Mouse (Mus musculus) adrenal gland, postnatal 36 days (tissue): ENCODE data around the gene Tada1. TPM values are rescaled to one million over a fixed set of nuclear protein-coding genes. Genes with fewer than 3 reads are reported as not detected.

Experiments used
- DNase-seq, 2 experiments: peaks; one replicate each; pipeline ENCODE4 v3.0.0; 2021; ENCODE audit warnings: mixed read lengths in 1 of 2
- total RNA-seq, 2 experiments: library from RNA; stranded (reverse); gene quantifications; 2 replicates each; pipeline ENCODE4 v1.2.3; 2021

Gene Tada1
- total RNA-seq, 2 experiments from 2014 or later: 17.5 to 20.3 TPM

- DNase-seq: no peak
These were observed 5.7 kb downstream of the Tada1 start for GRCm38 (mm10) chr1:166384614-166385013.

- no peak for DNase-seq
These were observed 6.5 kb downstream of the Tada1 start for GRCm38 (mm10) chr1:166385431-166385830.

- no peak for DNase-seq
These were observed 9.6 kb downstream of the Tada1 start for GRCm38 (mm10) chr1:166388511-166388910.

- no peak for DNase-seq
These were observed 10.7 kb downstream of the Tada1 start for GRCm38 (mm10) chr1:166389406-166390125.

GRCm38 (mm10) chr1:166391671-166392070, 12.8 kb downstream of the Tada1 start:
- no peak for DNase-seq

GRCm38 (mm10) chr1:166394770-166395169, 15.9 kb downstream of the Tada1 start:
- no peak for DNase-seq

DNA sequence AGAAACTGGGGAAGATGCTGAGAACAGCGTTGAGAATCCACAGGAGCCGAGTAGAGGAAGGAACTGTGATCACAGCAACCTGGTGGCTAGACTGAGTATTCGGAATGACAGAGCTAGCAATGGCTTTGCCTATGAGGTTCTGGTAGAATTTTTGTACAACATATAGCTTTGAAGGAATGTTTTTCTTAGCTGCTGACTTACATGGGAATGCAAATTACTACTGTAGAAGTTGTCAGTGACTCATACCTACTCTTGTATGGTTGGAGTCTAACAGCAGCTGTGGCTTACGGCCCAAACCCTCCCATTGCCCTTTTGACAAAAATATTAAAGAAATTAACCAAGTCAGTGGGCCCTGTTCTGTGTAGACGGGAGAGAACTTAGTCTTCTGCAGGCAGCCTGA, 16.8 kb downstream of the Tada1 start:
- DNase-seq: no peak

DNA sequence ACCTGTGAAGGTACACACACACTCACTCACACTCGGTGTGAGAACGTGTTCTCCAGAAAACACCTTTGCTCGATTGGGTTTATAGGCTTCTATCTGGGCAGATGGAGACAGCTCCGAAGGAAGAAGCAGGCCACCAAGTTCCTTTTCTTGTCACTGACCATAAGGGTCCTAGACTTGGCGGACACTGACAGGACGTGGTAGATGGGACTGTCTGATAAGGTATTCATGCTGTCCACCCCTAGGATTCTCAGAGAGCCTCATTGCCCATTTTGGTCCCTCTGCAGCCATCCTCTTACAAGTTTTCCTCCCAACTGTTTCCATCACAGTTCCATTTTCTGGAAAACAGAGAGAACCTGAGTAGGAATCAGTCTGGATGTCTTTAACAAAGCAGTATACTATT, 17.5 kb downstream of the Tada1 start:
- no peak for DNase-seq

GRCm38 (mm10) chr1:166401455-166401854, 22.6 kb downstream of the Tada1 start:
- no peak for DNase-seq

DNA sequence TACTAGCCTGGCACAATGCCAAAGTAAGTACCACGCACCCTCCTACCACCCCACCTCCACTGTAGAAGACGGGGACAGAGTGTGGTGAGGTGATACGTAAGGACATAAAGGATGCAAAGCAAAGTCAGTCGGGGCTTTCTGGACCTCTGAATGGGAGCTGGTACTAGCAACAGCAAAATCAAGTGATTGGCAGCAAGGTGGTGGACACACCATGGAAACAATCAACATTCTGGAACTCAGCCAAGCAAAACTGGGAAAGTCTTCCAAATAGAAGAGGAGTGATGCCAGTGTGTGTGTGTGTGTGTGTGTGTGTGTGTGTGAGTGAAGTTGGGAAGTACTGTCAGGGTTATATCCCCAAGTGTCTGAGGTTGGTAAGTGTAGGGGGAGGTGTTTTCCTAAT, 23.1 kb downstream of the Tada1 start:
- no peak for DNase-seq

GRCm38 (mm10) chr1:166403846-166404245, 24.9 kb downstream of the Tada1 start:
- peak; percentile 46 to 62 for DNase-seq

DNA sequence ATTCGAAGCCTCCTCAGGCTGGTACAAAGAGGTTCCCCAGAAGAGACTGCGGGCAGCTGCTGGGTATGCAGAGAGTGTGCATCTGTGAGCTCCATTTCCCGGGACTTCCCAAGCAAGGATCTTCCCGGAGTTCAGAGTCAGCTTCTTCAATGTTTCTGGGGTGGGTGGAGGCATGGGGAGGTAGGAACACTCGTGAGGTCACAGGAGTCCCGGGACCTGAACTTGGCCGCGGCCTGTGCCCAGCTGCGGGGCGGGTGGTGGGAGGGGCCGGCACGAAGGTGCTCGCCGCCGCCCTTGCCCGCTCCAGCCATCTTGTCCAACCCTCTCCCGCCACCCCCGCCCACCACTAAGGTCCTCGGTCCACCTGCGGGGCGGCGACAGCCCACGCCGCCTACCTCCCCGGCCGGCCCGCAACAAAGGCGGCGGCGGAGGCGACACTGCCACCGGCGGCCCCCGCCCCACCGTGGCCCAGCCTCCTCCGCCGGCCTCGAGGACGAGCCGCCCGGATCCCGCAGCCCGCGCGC, 30.3 kb downstream of the Tada1 start:
- DNase-seq: peak; percentile 54 to 69

DNA sequence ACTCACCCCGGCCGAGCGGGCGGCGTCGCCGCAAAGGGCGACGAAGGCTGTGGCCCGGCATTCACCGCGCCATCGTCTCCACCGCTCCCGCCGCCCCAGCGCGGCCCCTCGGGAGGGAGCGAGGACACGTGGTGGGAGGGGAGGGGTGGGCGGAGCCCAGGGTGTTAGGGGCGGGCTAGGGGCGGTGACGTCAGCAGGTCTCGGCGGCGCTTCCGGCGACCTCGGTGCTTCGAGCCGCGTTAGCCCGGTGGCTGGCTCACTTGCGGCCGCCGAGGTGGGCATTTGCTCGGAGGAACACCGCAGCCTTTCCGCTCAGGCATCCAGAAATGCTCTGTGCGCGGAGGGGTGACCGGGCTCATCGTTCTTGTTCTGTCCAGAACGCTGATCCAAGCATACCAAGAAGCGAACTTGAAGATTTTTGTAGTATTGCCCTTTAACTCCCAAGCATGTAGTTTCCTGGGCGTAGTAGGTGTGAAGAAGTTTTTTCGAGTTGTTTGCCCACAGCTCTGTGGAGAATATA, 30.9 kb downstream of the Tada1 start, which contains the start of gene Pogk:
Pogk (minus strand) TSS at position 163 of the 520 bp plus-strand sequence.
- peak; percentile 85 to 89 for DNase-seq

- DNase-seq: no peak
These were observed 32.6 kb downstream of the Tada1 start for GRCm38 (mm10) chr1:166411541-166411940.

GRCm38 (mm10) chr1:166412266-166412665, 33.4 kb downstream of the Tada1 start:
- DNase-seq: no peak

DNA sequence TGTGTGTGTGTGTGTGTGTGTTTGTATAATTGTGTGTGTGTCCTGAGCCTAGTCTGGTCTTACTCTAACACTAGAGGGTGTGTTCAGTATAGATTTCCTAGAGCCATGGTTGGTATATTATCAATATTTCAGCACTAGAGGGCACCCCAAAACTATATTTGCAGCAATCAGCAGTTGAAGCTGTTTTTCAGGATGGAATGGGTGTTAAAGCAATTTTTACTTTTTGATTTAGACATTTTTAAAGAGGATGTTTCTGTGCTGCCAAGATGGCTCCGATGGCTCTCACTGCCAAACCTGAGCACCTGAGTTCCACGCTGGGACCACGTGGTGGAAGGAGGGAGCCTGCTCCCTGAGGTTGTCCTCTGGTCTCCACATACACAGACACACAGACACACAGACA, 50.2 kb downstream of the Tada1 start:
- DNase-seq: no peak

DNA sequence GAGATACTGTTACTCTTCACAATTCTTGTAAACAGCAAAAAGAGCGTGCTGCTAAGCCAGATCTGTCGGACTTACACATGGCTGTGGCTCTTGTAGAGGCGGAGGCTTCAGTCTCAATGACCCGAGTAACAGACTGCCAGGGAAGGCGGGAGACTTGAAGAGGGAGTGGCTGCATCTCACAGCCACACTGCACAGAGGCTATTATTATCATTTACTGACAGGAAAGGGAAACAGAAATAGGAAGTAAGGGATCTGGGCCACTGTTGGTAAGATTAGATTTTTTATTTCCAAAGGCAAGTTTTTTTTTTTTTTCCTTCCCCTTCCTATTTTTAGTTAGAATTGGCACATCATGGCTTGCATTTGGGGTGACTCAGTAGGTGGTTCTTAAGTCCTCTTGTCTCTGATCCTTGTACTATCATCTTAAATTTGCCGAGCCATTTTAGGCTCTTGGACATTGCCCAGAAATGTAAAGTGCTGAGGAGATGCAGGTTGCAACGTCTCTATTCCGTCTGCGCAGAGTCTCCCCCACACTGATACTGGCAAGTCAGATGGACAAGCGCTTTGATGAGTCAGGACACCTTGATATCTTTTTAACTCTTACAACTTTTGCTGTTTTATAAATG, 51.0 kb downstream of the Tada1 start:
- DNase-seq: peak in 1 of 2 experiments; percentile 4

DNA sequence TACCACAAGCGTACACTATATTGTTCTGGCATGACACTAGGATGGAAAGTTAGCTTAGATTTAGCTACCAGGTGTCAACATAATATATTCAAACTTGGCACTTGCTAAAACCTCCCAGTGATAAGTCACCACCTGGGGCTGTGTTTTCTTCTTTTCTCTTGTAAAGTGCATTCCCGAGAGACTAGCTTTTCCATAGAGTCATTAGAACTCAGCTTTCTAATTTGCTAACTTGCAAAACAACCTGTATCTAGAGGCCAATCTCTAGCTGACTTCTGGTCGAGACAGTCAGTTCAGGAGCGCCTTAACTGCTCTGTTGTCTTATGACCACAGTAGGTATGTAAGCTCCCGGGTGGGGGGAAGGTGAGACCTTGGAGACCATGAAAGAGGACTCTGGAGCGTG, 60.5 kb downstream of the Tada1 start:
- DNase-seq: no peak

DNA sequence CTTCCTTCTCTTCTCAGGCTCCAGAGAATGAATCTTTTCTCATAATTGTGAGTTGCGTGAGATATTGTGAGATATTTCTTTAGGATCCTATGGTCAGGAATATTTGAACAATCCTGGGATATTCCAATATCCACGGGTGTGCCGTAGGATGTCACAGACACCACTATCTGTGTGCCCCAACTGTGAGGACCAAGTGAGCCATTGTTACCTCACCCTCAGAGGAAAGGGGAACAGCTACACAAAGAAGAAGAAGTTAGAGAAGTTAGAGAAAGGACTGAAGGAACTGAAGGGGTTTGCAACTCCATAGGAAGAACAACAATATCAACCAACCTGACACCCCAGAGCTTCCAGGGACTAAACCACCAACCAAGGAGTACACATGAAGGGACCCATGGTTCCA, 63.1 kb downstream of the Tada1 start:
- DNase-seq: no peak
